Mouse (Mus musculus): ENCODE data around the gene Elf3. TPM values are rescaled to one million over a fixed set of nuclear protein-coding genes. Genes with fewer than 3 reads are reported as not detected.

Elf3 gene
- polyA plus RNA-seq, 1 experiment from 2014 or later: 0.35 TPM

GRCm38 (mm10) chr1:135205257-135205656 is 53.1 kb downstream of the Elf3 start:
- no peaks in the 10 kb centered on the region for H3K9me3 ChIP-seq (replicated peaks)
- H3K36me3 ChIP-seq: no peaks in the 10 kb centered on the region
- H3K4me3 ChIP-seq (replicated peaks): no peak overlapping the region
- H3K27me3 ChIP-seq (replicated peaks): no peaks in the 10 kb centered on the region
- no peak overlapping the region for H3K4me2 ChIP-seq
- H3K27ac ChIP-seq (replicated peaks): no peak overlapping the region
- WGBS: 54% methylated on average over 4 of the region's 4 CpGs
- H3K4me1 ChIP-seq: no peaks in the 10 kb centered on the region
- no peak for ATAC-seq (ENCODE audit: low FRiP score)
- no peak overlapping the region for H3K9ac ChIP-seq (replicated peaks)

GRCm38 (mm10) chr1:135204196-135205126 is 53.9 kb downstream of the Elf3 start:
- Histone ChIP-seq H3K9me3 (replicated peaks) (no peaks in the 10 kb centered on the region), H3K36me3 (no peaks in the 10 kb centered on the region), H3K27ac (replicated peaks) (no peak overlapping the region), H3K4me2 (no peak overlapping the region), H3K4me1 (peaks cover under 1% of the 10 kb centered on the region; the same call in 1 of the 2 replicates), H3K9ac (replicated peaks) (no peak overlapping the region), H3K27me3 (replicated peaks) (no peaks in the 10 kb centered on the region), H3K4me3 (replicated peaks) (no peak overlapping the region)
- ATAC-seq (ENCODE audit: low FRiP score): no peak
- WGBS: 31% methylated on average over 12 of the region's 12 CpGs

Other genes starting within 250 kb of the Elf3 start
- 1.6 TPM in 2 replicates for gene Lgr6, start 153.3 kb downstream of the Elf3 start, polyA plus RNA-seq (2015; fragmentation: Nextera tagmentation; extraction: Ambion mirVana)
- 0.36 and 15.5 TPM in 2 replicates for gene Ptpn7, start 125.9 kb downstream of the Elf3 start, polyA plus RNA-seq (2015; fragmentation: Nextera tagmentation; extraction: Ambion mirVana)
- 314 and 353 TPM in 2 replicates for gene Arl8a, start 111.7 kb downstream of the Elf3 start, polyA plus RNA-seq (2015; fragmentation: Nextera tagmentation; extraction: Ambion mirVana)
- gene Gpr37l1, start 90.9 kb downstream of the Elf3 start, polyA plus RNA-seq (2015; fragmentation: Nextera tagmentation; extraction: Ambion mirVana): 1.4 and 1.7 TPM in 2 replicates
- gene Rnpep, start 25.5 kb upstream of the Elf3 start, polyA plus RNA-seq (2015; fragmentation: Nextera tagmentation; extraction: Ambion mirVana): 99.5 and 107 TPM in 2 replicates
- gene Timm17a, start 55.2 kb upstream of the Elf3 start, polyA plus RNA-seq (2015; fragmentation: Nextera tagmentation; extraction: Ambion mirVana): 181 and 191 TPM in 2 replicates
- 0.15 and 1.4 TPM in 2 replicates for gene Lmod1, start 66.2 kb upstream of the Elf3 start, polyA plus RNA-seq (2015; fragmentation: Nextera tagmentation; extraction: Ambion mirVana)
- 100 and 121 TPM in 2 replicates for gene Shisa4, start 116.7 kb upstream of the Elf3 start, polyA plus RNA-seq (2015; fragmentation: Nextera tagmentation; extraction: Ambion mirVana)
- 100 and 109 TPM in 2 replicates for gene Ipo9, start 171.9 kb upstream of the Elf3 start, polyA plus RNA-seq (2015; fragmentation: Nextera tagmentation; extraction: Ambion mirVana)

Measured in neural tube, embryonic 15.5 days (tissue).